Mouse (Mus musculus): ENCODE results near the gene Grm4. TPM values are rescaled to one million over a fixed set of nuclear protein-coding genes. Genes with fewer than 3 reads are reported as not detected.
A peak's percentile ranks its signal among the peaks of the same experiment; 100 is the strongest.

Grm4 gene
- total RNA-seq (2014; fragmentation: Nextera tagmentation) (not detected in 2 replicates), total RNA-seq (2017) (not detected in 2 replicates)

DNA sequence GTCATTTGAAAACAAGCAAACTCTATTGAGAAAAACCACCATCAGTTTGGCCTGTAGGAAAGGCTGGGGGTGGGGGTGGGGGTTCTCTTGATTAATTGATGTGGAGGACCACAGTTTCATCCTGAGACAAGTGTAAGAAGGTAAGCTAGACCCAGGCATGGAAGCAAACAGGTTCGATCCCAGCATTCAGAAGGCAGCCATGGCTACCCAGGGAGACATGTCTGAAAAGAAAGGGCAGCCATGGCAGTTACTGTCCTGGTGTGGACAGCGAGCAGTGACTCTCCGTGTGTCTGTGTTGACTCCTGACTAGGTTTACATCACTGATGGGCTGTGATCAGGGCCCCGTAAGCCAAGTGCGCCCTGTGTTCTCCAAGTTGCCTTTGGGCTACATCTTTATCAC lies at the start of gene Grm4:
Gene Grm4, minus strand, starts transcription at position 101 of the 400 bp plus-strand sequence.
- ATAC-seq (replicated peaks; ENCODE audit: poor library complexity, severe bottlenecking): no peak

DNA sequence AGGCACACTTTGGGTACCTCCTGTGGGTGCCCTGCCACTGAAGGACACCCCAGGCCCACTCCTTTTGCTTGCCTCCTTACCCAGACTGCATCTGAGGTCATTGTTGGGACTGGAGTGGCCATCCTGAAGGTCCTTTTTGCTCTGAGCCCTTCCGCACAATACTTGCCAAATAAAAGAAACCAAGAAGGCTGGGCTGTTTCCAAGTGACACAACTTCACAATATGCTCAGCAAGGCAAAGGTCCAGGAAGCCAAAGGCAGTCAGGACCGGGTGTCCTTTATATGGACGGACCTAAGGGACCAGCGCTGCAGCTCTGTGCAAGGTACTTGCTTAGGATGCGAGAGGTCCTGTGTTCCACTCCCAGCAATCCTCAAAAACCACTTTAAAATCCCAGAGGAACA lies 47.0 kb upstream of the Grm4 start:
- ATAC-seq (replicated peaks; ENCODE audit: poor library complexity, severe bottlenecking): no peak

DNA sequence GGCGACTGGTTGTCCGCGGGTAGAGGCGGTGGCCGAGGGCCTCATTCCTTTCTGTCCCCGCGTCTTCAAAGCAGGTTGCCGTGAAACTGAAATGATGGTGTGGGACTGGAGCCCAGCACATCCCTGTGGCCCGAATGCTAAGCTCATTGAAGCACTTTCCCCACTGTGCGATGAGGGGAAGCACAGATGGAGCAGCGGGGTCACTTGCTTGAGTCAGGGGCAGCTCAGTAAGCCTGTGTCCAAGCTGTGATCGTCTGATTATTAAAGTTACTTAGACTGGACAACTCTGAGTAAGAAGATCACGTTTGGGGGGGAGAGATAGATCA lies 44.7 kb upstream of the Grm4 start:
- ATAC-seq (replicated peaks; ENCODE audit: poor library complexity, severe bottlenecking): no peak

DNA sequence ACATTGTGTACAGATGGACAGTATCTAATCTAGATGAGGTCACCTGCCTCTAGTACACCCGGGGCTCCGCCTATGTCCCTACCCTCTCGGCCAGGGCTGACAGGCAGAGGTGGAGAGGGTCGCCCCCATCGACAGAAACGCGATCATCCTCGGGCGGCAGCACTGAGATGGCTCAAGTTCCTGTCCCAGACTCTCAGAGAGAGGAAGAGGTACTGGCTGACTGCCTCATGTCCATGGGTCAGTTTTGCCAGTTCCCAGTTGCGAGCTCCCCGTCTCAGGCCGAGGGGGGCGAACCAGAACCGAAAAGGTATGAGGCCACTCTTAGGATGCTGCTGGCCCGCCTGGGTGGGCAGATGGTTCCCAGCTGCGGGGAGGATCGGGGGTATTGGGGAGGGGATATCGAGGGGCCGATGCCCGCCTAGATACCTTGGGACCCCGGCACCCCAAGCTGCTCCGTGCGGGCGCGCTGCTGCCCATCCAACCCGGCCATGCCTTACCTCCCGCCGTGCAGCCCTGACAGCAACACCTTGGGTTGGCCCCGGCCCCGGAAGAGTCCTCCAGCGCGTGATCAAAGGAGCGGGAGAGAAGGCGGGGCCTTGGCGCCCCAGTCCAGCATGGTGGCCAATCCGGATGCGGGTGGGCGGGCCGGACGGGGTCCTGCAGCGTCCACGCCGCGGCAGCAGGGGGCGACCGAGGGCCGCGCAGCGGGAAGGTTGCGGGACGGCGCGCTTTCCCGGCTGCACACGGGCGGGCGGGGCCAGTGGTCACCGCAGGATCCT lies 44.1 kb upstream of the Grm4 start, which contains the start of gene AI413582:
Gene AI413582, minus strand, starts transcription at position 594 of the 779 bp plus-strand sequence.
- peak; percentile 59 for ATAC-seq (replicated peaks; ENCODE audit: poor library complexity, severe bottlenecking)

DNA sequence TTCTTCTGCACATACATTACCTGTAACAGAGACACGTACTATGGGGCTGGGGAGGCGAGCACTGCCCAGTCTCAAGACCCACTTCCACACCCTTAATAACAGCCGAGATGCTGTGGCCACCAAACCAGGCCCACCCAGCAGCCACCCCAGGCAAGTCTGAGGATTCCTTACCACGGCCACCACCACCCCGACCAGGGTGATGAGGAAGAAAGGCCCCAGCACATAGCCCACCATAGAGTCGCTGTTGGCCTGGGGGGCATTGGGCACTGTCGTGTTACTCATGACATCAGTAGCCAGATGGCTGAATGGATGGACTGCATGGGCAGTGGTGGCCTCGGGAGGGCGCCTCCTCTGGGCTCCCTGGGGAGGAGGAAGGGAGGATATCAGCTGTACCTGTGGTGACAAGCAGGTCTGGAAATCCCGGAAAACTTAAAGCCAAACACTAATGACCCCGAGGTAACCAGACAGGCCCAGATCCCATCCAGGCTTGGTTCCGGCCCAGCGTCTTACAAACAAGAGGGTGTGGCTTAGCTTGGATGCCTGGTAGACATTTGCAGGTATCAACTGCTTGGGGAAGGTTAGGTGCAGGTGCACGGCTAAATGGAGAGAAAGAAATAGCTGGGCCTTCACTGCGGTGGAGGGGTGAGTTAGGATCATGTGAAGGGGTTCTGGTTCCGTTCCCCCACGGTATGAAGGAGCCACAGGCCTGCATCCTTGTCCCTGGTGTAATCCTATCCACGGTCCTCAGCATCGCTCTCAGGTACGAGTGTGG lies 43.4 kb upstream of the Grm4 start:
- no peak for ATAC-seq (replicated peaks; ENCODE audit: poor library complexity, severe bottlenecking)

DNA sequence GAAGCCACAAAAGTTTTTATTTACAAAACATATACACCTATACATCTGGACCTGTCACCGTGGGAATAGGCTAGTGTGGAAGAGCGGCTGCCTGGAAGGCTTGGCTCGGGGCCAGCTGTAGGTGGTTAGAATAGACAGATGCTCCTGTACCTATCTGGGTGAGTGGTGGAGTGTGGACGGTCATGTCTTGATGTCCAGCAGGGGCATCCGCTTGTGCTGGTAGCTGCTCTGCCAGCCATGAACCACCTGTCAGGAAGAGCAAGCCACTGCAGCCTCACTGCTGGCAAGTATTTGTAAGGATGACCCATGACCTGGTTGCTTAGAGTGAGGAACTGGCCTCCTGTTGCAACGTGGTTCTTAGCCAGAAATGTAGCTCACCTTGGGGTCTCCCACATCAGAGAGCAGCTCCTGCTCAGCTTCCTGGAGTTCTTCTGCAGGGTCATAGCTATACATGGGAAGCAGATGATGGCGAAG lies 42.6 kb upstream of the Grm4 start:
- ATAC-seq (replicated peaks; ENCODE audit: poor library complexity, severe bottlenecking): no peak

DNA sequence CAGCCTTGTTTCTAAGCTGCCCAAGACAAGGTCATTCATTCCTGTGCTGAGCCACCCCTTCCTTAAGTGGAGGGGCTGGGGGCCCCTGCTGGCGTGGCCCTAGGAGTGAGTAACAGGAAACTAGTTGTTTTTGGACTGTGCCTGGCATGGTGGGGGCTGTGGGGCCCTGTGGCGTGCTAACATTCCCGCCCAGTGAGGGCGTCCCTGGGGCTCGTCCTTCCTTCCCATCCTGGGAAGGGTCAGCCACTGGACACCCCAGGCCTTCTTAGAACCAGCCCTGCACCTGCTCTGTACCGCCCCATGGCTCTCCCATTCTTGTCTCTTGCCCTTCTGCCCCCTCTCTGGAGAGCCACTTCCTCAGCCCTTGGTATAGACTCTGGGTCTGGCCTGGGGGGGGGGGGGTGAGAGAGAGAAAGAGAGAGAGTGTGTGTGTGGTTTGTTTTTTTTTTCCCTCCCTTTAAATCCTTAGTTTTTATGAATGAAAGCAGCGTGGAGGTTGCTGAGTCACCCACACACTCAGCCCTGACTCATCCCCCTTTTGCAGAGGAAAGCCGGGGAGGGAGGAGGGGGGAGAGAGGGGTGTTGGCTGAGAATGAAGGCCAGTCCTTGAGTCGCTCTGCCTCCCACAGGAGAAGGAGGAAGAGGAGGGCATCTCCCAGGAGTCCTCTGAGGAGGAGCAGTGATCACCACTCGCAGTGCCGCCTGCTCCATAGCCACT lies 40.8 kb upstream of the Grm4 start:
- ATAC-seq (replicated peaks; ENCODE audit: poor library complexity, severe bottlenecking): peak; percentile 10

DNA sequence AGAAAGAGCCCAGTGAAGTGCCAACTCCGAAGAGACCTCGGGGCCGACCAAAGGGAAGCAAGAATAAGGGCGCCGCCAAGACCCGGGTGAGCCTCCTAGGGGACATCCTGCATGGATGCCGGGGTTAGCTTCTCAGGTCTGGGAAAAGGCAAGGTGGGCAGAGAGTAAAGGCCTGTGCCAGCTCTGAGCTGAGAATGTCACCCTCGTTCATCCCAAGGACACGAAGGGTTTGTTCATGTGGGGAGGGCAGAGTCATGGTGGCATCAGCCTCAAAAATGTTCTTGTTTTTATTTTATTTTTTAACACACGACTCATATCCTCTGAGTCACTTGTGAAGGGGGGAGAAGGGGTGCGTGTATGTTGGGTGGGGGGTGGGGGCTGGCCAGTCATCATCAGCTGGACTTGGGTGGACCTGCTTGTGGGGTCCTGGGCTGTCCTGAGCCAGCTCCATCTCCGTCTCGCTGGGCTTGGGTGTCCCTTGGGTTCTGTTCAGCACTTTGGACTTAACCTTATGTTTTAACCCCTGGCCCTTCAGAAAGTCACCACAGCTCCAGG lies 39.8 kb upstream of the Grm4 start:
- no peak for ATAC-seq (replicated peaks; ENCODE audit: poor library complexity, severe bottlenecking)

DNA sequence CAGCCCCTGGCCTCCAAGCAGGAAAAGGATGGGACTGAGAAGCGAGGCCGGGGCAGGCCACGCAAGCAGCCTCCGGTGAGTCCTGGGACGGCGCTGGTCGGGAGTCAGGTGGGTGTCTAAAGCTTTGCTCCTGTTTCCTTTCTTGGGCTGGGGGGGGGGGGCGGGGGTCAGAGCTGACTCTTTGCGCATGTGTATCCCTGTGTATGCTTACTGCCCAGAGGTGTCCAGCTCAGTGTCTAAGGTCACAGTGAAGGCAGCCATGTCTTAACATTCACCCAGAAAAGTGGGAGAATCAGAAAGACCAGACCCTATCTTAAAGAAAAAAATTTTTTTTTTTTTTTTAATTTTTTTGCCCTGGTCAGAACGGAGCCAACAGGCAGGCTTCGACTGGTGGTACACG lies 38.4 kb upstream of the Grm4 start:
- no peak for ATAC-seq (replicated peaks; ENCODE audit: poor library complexity, severe bottlenecking)

DNA sequence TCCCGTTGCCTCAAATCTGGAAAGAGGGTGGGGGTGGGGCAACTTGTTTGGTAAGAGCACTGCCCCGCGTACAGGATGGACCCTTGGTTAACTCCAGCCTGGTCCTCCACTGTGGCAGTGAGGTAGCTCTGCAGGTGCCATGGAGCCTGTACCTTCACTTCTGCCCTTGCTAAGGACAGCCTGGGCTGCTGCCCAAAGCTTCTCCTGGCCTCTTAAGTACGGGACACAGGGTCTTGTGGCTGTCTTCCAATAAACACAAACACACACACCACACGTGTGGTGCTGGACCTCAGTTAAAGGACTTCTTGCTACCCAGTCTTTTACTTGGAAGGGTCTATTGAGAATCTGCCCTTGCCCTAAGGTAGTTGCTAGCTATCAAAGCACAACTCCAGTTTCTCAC lies 37.6 kb upstream of the Grm4 start:
- ATAC-seq (replicated peaks; ENCODE audit: poor library complexity, severe bottlenecking): no peak

DNA sequence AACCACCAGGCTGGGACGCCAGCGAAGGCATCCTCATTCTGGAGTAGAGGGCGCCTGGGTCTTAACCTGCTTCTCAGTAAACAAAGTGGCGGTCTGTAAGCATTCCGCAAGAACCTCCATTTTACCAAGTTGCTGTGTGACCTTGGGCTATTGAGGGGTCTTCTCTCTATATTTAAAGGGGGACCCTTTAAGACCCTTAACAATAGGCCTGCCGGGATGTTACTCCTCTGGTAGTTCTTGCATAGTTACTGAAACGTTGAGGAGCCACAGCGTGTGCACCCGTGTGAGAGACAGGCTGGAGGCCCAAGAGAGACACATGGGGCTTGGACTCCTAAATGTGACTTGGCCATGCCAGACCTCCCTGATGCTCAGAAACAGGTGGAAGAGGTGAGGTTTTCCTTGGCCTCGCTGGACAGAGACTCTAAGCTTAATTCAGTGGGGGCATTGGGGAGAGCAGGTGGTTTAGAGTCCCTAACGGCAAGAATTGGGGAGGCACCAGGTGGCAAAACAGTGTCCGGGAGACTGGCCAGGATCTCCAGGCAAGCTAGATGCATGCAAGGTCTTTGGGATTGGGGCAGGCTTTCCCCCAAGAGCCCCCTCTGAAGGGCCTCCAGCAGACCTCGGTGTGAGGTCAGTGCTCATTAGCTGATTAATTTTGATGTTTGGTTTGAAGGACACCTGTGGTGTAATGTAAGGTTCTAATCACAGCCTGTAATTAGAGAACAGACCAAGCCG lies 36.9 kb upstream of the Grm4 start:
- no peak for ATAC-seq (replicated peaks; ENCODE audit: poor library complexity, severe bottlenecking)

DNA sequence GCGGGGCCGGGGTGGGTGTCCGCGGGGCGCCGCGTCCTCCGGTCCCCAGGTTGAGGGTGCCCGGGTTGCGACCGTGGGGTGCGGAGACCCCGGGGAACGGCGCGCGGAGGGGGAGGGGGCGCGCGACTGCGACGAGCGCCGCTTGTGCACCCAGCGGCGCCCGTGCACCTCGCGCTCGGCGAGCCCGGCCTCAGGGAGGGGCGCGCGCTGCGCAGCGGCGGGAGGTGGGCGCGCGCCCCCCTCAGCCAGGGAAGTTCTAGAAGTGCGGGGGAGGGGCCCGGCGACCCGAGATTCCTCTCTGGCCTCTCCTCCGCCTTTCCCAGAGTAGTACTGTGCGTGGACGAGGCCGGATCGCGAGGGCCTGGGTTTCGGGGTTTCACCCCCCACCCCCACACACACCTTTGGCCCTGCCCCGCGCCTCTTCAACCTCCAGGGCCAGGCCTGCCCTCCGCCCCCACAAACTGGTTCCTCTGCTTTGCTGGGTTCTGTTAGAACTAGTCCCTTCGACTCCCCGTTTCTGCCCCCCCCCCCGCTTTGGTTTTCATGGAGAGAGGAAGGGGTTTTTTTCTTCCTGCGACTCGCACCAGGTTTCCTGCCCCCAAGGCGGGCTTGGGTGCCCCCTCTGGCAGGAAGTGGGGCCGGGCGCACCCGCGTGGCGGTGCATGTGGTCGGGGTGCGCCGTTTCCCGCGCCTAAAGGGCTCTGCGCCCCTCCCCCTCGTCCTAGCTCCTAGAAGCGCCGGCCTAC lies 36.2 kb upstream of the Grm4 start:
- peak; percentile 10 for ATAC-seq (replicated peaks; ENCODE audit: poor library complexity, severe bottlenecking)

DNA sequence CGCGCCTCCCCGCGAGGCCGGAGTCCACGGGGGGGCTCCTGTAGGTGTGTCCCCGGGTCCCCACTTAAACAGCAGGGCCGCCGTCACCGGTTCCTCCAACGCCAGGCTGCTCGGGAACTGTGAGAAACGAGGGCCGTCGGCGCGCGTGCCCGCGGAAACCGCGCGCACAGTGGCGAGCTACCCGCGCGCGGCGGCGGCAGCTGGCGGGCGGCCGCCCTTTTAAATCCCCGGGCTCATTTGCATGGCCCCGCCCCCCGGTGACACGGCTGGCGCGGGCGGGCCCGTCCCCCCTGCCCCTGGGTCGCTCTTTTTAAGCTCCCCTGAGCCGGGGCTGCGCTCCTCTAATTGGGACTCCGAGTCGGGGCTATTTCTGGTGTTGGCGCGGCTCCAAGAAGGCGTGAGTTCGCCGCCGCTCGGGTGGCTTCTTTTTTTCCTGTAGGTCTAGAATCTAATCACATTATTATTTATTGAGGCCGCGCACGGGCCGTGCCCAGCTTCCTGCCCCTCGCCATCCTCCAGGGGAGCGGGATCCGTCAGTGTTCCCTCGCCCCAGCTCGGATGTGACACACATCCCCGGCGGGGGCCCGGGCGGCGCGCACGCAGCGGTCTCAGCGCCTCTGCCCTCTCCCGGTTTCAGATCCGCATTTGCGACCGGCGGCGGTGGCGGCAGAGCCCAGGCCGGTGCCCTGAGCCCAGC lies 35.3 kb upstream of the Grm4 start, which contains the start of gene Hmga1:
Gene Hmga1, plus strand, starts transcription at position 183 of the 697 bp plus-strand sequence.
- ATAC-seq (replicated peaks; ENCODE audit: poor library complexity, severe bottlenecking): peak; percentile 18

DNA sequence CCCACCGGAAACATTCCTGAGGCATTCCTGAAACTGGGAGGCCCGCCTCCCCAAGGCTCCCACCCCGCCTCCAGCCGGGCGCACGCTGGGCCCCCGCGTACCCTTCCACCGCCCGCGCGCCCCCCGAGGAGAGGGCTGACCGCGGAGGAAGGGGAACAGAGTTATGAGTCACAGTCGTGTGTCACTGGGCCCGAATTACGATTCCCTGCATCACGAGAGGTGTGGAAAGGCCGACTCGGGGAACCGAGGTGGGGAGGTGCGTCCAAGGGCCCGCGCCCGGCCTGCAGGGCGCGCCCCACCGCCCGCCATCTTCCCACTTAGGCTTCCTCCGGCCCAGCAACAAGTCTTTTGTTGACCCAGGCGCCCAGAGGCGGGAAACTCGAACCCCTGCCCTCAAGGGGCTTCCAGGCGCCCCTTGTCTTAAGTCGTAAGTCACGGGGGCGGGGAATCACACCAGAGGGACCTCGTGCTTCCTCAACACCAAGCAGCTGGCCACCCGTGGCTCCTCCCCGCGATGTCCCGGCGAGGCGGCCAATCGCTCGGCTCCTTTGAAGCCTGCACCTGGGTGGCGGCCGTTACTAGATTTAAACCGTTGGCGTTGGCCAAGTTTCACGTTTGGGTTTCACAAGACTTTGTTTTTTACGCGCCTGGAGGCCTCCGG lies 34.4 kb upstream of the Grm4 start:
- peak; percentile 39 for ATAC-seq (replicated peaks; ENCODE audit: poor library complexity, severe bottlenecking)

DNA sequence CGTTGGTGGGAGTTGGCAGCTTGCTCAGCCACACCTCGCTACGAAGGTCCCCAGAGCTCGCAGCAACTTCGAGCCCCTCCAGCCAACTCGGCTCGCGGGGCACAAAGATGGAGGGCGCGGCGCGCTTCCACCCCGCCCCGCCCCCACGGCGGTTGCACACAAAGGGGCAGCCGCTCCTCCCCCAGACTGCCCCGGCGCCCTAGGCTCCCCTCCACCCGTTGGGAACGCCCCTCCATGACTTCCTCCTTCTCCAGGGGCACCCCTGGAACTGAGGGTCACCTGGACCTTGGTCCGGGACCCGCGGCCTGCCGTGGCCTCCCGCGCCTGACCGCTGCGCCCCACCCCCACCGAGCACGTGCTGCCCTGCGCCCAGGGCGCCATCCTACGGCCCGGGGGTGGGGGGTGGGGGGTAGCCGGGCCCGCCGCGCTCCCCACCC lies 33.9 kb upstream of the Grm4 start:
- ATAC-seq (replicated peaks; ENCODE audit: poor library complexity, severe bottlenecking): peak; percentile 31

DNA sequence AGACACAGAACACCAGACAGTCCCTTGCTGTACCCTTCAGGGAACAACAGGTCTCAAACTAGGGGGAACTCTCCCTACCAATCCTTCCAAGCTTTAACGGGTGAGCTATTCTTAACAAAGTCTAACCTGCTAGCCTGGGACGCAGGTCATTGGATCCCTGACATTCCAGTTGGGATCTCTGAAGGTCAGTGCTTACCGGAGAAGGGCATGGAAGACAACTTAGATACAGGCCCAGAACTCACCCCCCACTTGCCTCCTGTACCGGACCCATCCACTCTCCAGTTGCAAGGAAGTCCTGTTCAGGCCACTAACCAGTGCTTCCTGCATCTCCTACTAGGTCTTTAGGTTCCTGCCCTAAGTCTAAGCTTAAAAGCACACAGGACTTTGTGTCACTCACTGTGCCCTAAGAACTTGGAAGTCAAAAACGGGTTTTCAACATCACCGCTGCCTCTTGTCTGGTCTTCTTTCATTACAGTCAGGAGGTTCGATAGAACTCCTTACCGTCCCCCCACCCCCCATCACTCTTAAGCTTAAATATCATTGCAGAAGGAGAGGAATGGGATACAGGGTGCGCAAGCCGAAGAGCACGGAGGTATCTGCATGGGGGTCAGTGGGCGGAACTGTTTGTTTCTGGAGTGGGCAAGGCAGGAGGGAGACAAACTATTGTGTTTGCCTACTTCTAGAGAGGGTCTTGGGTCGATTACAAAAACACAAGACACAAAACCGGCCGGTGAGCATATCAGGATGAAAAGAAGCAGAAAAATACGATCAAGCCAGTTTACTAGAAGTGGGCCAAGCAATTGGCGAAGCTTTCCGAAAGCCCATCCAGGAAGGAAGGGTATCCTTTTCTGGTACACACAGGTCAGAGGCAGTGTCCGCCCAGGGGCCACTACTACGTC lies 33.1 kb upstream of the Grm4 start:
- no peak for ATAC-seq (replicated peaks; ENCODE audit: poor library complexity, severe bottlenecking)
